Mouse (Mus musculus) liver, adult 2 months (tissue): Measurements from ENCODE around the gene Fndc3b.

Experiments
- CTCF ChIP-seq: fragments of 200-500 bp; IDR thresholded peaks from 2 replicates; pipeline ENCODE4 v1.5.1; 2011; ENCODE audit warnings: low read depth, low read length, control low read depth
- POLR2A ChIP-seq: fragments of 200-500 bp; IDR thresholded peaks from 2 replicates; pipeline ENCODE4 v1.6.1; 2011; ENCODE audit warnings: low read length, control low read depth; ENCODE audit not compliant: insufficient read depth; ENCODE audit errors: extremely low read depth

- no peak for TF ChIP-seq CTCF
- TF ChIP-seq POLR2A = no peak
These were observed 112.4 kb downstream of the Fndc3b start for GRCm38 (mm10) chr3:27598437-27599382.
